Mouse (Mus musculus) gonadal fat pad, adult 2 months (tissue): Measurements from ENCODE around the gene Wdpcp. TPM values are rescaled to one million over a fixed set of nuclear protein-coding genes. Genes with fewer than 3 reads are reported as not detected.
"Not testable (repeated sequence)": the region's sequence is repeated elsewhere in the genome, so short reads cannot be mapped to it uniquely, and the experiment has no call there.

Experiments
- DNase-seq: peaks from one replicate; pipeline ENCODE4 v3.0.0-alpha.2; 2012; ENCODE audit warnings: low read depth
- polyA plus RNA-seq: library from polyadenylated mRNA; depleted of rRNA; stranded (reverse); fragments of >200 nt; gene quantifications from 2 replicates; pipeline ENCODE4 v1.2.3, GENCODE M21; 2012; rRNA removed

The Wdpcp gene
- 6.8 and 7.4 TPM in 2 replicates for polyA plus RNA-seq

- DNase-seq = peak; percentile 89
Observed at GRCm38 (mm10) chr11:21571700-21572381, at the start of gene Wdpcp, which contains the start of gene Mdh1. Gene Wdpcp (plus strand): TSS chr11:21572235. Gene Mdh1 (minus strand): TSS chr11:21572367.

- DNase-seq = no peak
Observed at GRCm38 (mm10) chr11:21528676-21529394, 43.2 kb upstream of the Wdpcp start.

GRCm38 (mm10) chr11:21530856-21531255, 41.2 kb upstream of the Wdpcp start:
- not testable (repeated sequence) for DNase-seq

DNA sequence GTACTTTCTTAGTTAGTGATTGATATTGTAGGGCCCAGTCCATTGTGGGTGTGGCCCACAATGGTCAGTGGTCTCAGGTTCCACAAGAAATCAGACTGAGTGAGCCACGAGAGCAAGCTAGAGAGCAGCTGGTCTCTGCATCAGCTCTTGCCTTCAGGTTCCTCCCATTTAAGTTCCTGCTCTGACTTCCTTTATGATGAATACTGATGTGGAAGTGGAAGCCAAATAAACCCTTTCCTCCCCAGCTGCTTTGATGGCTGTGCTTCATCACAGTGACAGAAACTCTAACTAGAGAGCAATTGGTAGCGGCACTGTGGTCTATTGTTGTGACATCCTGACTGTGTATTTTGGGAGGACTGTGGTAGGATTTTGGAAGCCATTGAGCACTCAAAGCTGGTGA, 32.0 kb upstream of the Wdpcp start:
- DNase-seq = no peak

- DNase-seq = no peak
Observed at GRCm38 (mm10) chr11:21540622-21541021, 31.4 kb upstream of the Wdpcp start.

GRCm38 (mm10) chr11:21542731-21543130, 29.3 kb upstream of the Wdpcp start:
- DNase-seq = peak; percentile 62

GRCm38 (mm10) chr11:21545021-21545420, 27.0 kb upstream of the Wdpcp start:
- DNase-seq = peak; percentile 65

DNA sequence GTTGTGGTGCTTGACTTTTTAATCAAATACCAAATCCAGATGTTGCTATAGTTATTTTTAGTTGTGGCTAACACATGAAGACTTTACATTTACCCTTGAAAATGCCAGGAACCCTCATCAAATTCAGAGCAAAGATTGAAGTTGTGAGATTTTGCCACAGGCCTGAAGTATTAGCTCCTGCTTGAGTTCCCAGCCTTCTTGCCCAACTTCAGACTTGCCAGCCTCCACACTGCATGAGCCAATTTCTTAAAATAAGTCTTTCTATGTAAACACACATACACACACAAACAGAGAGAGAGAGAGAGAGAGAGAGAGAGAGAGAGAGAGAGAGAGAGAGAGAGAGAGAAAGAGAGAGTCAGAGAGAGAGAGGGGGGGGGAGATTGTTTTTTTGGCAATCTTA, 26.1 kb upstream of the Wdpcp start:
- no peak for DNase-seq

DNA sequence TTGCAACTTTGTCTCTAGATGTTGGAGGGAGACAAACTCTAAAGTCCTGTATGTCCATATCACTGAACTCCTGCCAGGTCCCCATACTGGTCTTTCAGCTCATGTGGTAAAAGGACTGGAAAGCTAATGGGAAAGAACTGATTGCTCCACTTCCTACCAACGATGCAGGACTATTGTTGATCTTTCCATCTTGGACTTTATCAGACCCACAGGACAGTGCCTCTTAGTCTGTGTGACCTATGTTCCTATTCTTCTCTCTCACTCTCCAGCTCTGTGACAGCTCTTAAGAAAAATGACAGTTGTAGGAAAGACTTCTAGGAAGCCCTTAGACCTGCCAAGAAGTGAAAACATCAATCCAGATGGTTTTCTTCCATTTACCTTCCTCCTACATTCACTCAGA, 25.4 kb upstream of the Wdpcp start:
- DNase-seq = no peak

- DNase-seq = no peak
Observed at GRCm38 (mm10) chr11:21547518-21547917, 24.5 kb upstream of the Wdpcp start.

DNA sequence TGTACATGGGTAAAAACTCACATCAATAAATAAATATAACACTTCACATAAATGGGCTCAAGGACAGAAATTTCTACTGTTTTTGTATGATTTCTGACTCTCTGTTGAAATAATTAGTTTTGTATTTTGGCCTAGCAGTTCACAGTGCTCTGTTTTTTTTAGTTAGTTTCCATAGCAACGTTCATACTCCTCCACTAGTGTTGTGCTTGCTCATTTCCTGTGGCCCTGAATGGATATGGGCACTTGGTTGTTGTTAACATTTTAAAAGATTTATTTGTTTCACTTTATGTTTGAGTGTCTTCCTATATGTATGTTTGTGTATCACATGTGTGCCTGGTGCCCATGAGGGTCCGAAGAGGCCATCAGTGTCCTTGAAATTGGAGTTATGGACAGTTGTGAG, 23.0 kb upstream of the Wdpcp start:
- DNase-seq = no peak

DNA sequence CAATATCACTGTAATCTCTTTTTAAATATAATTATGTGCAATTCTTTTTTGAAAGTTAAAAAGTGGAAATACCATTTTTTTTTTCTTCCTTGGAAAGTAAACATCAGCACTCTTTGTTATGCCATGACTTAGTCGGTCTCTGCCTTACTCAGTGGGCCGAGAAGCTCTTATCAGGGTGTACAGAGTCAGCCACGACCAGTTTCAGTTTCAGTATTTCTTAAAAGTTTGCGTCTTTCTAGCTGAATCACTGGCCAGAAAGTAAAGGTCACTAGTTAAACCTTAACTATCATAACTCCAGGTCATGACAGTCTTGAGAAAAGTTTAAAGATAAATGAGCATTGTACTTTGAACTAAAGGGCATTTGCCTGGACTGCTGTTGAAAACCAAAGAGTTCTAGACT, 22.3 kb upstream of the Wdpcp start:
- no peak for DNase-seq

- no peak for DNase-seq
Observed at GRCm38 (mm10) chr11:21550222-21551173, 21.5 kb upstream of the Wdpcp start.

DNA sequence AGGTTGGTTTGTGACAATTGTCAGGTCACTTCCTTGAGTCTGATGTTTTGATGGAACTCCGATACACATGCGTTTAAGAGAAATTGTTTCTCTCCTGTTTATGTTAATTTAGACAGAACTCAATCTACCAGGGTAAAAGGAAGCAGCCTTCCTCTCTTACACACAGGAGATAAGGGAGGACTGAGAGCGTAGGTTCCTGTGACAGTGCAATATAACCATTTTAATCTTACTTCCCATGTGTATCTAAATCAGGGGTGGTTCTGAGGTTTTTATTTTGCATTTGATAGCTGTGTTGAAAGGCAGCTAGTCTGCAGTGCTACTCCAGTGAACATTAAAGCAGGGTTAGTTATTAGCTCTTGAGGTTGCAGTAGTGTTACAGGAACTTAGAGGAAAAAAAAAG, 20.0 kb upstream of the Wdpcp start:
- no peak for DNase-seq

DNA sequence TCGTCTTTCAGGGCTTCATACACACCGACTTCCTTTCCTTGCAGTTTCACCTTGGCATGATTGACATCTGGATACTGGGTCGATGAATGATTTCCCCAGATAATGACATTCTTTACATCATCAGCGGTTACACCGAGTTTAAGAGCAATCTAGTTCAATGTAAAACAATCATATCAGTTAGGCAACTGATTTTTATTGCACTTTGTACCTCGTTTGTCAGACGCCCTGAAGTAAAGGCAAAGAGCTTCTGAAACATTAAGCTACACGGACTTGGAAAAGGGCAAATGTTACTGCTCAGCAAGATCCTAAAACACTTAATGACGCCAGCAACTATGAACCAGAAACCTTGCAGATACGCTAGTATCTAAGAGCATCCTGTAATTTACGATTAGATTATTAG, 12.3 kb upstream of the Wdpcp start:
- no peak for DNase-seq

- DNase-seq = no peak
Observed at GRCm38 (mm10) chr11:21561347-21561746, 10.7 kb upstream of the Wdpcp start.

DNA sequence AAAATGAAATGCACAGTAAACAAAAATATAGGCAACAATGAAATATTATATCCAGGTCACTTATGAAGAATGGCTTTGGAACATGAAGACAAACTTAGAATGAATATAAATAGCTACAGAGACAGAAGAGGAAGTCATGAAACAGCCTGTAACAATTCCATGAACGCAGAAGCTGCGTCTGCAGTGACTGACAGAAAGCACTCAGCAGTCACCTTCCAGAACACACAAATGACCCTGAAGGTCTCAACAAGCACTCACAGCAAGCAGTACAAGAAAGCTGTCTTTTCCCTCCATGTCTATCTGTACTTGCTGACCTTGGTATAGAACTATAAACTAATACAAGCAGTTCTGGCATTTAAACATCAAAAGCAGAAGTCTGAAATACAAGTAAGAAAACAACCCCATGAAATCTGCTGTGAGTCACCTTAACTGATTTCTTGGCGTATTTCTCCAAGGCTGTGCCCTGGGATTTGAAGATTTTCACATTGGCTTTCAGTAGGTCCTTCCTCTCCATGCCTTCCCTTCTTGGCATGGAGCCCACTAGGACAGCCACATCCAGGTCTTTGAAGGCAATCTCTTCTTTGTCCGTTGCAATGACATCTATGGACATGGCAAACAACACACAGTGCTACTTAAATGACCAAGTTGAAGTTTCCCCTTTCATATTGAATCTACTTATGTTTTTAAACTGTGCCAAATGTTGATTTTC, 8.3 kb upstream of the Wdpcp start:
- DNase-seq = no peak

DNA sequence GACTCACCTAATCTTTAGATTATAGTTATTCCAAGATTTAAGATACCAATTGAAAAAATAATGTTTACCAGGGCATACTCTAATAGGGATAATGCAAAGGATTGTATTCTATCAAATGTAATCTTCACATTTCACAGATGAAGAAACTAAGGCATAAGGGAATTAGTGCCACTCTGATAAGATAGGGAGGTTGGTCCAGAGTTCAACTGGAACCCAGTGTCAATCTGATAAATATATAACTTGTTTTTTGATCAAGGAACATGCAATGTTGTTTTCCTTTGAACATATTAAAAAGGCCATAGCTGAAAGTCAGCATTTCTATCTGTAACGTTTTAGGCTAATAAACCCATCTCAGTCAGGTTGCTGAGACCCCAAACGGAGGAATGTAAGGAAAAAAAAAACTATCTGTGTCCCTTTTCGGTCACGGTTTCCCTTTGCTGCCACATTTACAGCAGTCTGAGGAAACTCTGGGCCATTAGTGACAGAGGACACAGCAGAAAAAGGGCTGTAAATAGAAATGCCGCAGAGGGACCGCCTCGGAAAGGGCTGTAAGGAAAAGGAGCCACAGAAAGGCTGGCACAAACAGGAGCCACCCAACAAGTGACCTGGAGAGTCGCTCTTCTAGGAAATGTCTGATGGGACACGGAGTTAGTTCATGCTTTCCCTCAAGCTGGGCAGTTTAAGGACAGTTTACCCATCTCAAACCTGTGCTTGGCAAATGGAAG, 7.2 kb upstream of the Wdpcp start:
- no peak for DNase-seq

GRCm38 (mm10) chr11:21566934-21567333, 5.1 kb upstream of the Wdpcp start:
- no peak for DNase-seq

- no peak for DNase-seq
Observed at GRCm38 (mm10) chr11:21567733-21568132, 4.3 kb upstream of the Wdpcp start.

DNA sequence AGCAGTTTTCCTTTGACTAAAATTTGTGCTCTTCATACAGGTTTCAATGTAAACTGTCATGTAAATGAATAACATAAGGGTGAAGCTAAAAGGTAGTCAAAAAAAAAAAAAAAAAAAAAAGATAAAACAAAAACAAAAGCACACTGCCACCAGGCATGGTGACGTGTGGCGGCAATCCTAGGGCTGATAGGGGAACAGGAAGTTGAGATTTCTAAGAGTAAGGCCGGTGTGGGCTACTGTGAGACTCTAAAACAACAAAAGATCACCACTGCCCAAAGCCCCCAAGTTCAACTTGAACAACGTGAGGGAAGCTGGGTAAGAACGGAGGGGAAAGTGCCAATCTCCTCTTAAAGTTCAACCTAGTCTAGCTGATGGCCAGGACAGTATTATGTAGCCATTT, 3.0 kb upstream of the Wdpcp start:
- no peak for DNase-seq
